Mouse (Mus musculus) embryonic facial prominence, embryonic 14.5 days (tissue): ENCODE measurements around the gene Eps8l1. TPM values are rescaled to one million over a fixed set of nuclear protein-coding genes. Genes with fewer than 3 reads are reported as not detected.

Experiments used
- ATAC-seq: fragments of 200-750 bp; cut with Nextera tagmentation; 2 replicates; pipeline ENCODE4 v1.8.0; 2017; ENCODE audit warnings: low read depth, moderate number of reproducible peaks, moderate TSS enrichment
- DNase-seq: peaks from one replicate; pipeline ENCODE4 v3.0.0-alpha.2; 2015; ENCODE audit warnings: low spot score
- H3K27ac ChIP-seq: fragments of 300-500 bp; sonication (generic); replicated peaks from 2 replicates; pipeline ENCODE4 v1.5.1; 2014; ENCODE audit warnings: low read depth, mild to moderate bottlenecking, low read length, moderate library complexity
- H3K27me3 ChIP-seq: fragments of 300-500 bp; sonication (generic); replicated peaks from 2 replicates; pipeline ENCODE4 v1.6.1; 2014; ENCODE audit warnings: low read length; ENCODE audit not compliant: control insufficient read depth, insufficient read depth
- H3K36me3 ChIP-seq: fragments of 300-500 bp; sonication (generic); 2 replicates; pipeline ENCODE4 v1.6.1; 2014; ENCODE audit warnings: low read length, mixed read lengths; ENCODE audit not compliant: control insufficient read depth, insufficient read depth
- H3K4me1 ChIP-seq: fragments of 300-500 bp; sonication (generic); 2 replicates; pipeline ENCODE4 v1.6.1; 2014; ENCODE audit warnings: antibody characterized with exemption, low read length; ENCODE audit not compliant: control insufficient read depth, insufficient read depth
- H3K4me2 ChIP-seq: fragments of 300-500 bp; sonication (generic); 2 replicates; pipeline ENCODE4 v1.6.1; 2014; ENCODE audit warnings: low read depth, mild to moderate bottlenecking, low read length, moderate library complexity, mixed read lengths
- H3K4me3 ChIP-seq: fragments of 300-500 bp; sonication (generic); 2 replicates; pipeline ENCODE4 v1.5.1; 2014; ENCODE audit warnings: low read depth, mild to moderate bottlenecking, low read length
- H3K9ac ChIP-seq: fragments of 300-500 bp; sonication (generic); 2 replicates; pipeline ENCODE4 v1.6.1; 2014; ENCODE audit warnings: low read depth, mild to moderate bottlenecking, low read length, moderate library complexity, mixed read lengths
- H3K9me3 ChIP-seq: fragments of 300-500 bp; sonication (generic); 2 replicates; pipeline ENCODE4 v1.6.1; 2016; ENCODE audit warnings: low read length; ENCODE audit not compliant: control insufficient read depth
- WGBS: fragments of 180-500 bp; shearing (Covaris S2); extraction: QIAGEN DNeasy Blood & Tissue Kit; methylation state at CpG from one replicate; pipeline ENCODE4 v1.1.7; 2014; 5-methylcytosine and 5-hydroxymethylcytosine counted together
- polyA plus RNA-seq: library from polyadenylated mRNA; unstranded; fragments of >200 nt; fragmentation: Nextera tagmentation; extraction: Ambion mirVana; gene quantifications from 2 replicates; pipeline ENCODE4 v1.2.1, GENCODE M21; 2014

Gene Eps8l1
- polyA plus RNA-seq, 1 experiment from 2014 or later = 4.9 TPM

DNA sequence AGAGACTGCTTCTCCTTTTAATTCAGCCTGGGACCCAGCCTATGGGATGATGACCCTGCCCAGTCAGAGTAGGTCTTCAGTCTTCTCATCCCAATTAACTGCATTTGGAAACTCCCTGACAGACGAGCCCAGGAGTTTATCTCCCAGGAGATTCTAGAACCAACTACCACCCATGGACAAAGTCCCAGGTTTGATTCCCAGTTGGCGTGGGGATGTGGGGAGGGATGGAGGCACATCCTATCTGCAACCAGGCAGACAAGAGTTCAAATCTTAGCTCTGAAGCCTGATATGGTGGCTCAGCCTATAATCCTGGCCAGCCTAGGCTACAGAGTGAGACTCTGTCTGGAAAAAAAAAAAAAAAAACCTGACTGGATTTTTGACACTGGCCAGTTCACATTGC, 22.8 kb upstream of the Eps8l1 start:
- peaks cover 85% of the 10 kb centered on the region for H3K36me3 ChIP-seq
- H3K9ac ChIP-seq = no peak overlapping the region
- no peak for ATAC-seq

DNA sequence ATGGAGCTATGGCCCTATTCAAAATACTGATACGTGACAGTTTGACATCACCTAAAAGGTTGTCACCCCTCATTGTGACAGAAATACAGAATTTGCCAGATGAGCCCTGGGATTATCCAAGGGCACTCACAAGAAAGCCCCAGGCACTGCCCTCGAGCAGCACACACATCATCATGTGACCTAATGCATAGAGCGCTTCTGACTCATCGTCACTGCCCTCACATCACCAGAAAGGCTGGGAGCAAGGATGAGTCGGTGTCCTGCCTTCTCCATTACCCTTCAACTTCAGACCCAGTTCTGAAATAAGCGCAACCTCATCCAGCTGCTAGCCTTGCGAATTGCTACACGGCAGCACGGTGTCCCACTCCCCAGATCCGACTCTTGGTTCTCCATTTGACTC, 19.9 kb upstream of the Eps8l1 start:
- DNase-seq (no peak), ATAC-seq (no peak)
- 91% methylated on average over 10 of the region's 10 CpGs for WGBS
- Histone ChIP-seq H3K36me3 (peaks cover 72% of the 10 kb centered on the region), H3K9me3 (no peaks in the 10 kb centered on the region), H3K9ac (no peak overlapping the region), H3K27me3 (no peaks in the 10 kb centered on the region), H3K4me3 (no peak overlapping the region), H3K4me1 (no peaks in the 10 kb centered on the region; the same call in 1 of the 2 replicates), H3K27ac (no peak overlapping the region), H3K4me2 (no peak overlapping the region)

More for the DNA sequence above, 22.8 kb upstream of the Eps8l1 start:
- 90% methylated on average over 2 of the region's 2 CpGs for WGBS
- H3K4me1 ChIP-seq = no peaks in the 10 kb centered on the region
- H3K4me3 ChIP-seq = no peak overlapping the region
- H3K27ac ChIP-seq = no peak overlapping the region
- H3K27me3 ChIP-seq = no peaks in the 10 kb centered on the region
- no peak for DNase-seq
- no peaks in the 10 kb centered on the region for H3K9me3 ChIP-seq
- H3K4me2 ChIP-seq = no peak overlapping the region

DNA sequence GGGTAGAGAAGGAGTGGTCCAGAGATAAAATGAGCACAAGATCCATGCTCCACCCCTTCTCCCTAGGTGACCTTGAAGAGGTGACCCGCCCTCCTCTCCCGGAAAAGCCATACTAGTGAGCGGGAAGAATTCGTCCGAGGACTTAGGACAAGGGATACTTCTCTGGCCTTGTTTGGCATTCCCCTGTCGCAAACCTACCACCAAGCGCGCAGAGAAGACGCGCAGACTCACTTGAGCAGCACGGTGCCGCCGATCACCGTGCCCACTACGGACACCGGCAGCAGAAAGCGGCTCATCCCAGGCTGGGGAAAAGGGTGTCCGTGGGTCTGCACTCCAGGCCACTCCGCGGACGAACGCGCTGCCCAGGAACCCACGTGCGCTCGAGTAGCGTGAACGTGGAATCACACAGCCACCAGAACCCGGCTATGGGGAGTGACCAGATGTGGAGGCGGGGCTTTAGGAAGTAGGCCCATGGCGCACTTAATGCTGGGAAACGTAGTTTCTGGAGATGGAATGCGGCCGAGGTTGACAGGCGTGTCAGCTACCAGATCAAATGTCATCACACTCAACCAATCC, 15.2 kb upstream of the Eps8l1 start, which contains the start of gene Rdh13:
Gene Rdh13 (minus strand): TSS at position 434 of the 576 bp plus-strand sequence.
- ATAC-seq = peak; percentile 97
- peak within 1 kb of the TSS; percentile 70 for H3K27ac ChIP-seq
- no peaks in the 10 kb centered on the region for H3K9me3 ChIP-seq
- no peaks in the 10 kb centered on the region for H3K27me3 ChIP-seq
- H3K9ac ChIP-seq = peak within 1 kb of the TSS; percentile 78
- H3K4me3 ChIP-seq = peak within 1 kb of the TSS; percentile 86
- WGBS = under 1% methylated on average over 34 of the region's 35 CpGs
- peaks cover 39% of the 10 kb centered on the region for H3K36me3 ChIP-seq
- peak within 1 kb of the TSS; percentile 71 for H3K4me2 ChIP-seq
- H3K4me1 ChIP-seq = no peaks in the 10 kb centered on the region; the same call in 1 of the 2 replicates
- DNase-seq = peak; percentile 97

DNA sequence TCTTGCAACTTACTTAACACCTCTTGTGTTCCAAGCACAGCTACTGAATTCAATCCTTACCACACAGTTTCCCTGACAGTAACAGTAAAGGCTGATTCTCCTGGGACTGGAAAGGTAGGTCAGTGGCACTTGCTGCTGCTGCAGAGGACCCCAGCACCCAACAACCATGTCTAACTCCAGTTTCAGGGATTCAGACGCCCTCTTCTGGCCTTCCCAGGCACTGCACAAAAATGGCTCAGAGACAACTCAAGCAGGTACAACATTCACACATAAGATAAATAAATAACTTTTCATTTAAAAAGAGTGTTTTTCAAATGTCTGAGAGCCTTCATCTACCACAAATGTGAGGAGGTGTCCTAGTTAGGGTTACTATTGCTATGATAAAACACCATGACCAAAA, 13.3 kb upstream of the Eps8l1 start:
- 0% methylated on average over 1 of the region's 1 CpGs for WGBS
- H3K4me2 ChIP-seq = no peak overlapping the region
- H3K36me3 ChIP-seq = peaks cover 21% of the 10 kb centered on the region
- no peaks in the 10 kb centered on the region; the same call in 1 of the 2 replicates for H3K4me1 ChIP-seq
- no peak overlapping the region for H3K9ac ChIP-seq
- H3K9me3 ChIP-seq = no peaks in the 10 kb centered on the region
- no peak for DNase-seq
- no peaks in the 10 kb centered on the region for H3K27me3 ChIP-seq
- no peak overlapping the region for H3K27ac ChIP-seq
- no peak overlapping the region for H3K4me3 ChIP-seq
- ATAC-seq = no peak

DNA sequence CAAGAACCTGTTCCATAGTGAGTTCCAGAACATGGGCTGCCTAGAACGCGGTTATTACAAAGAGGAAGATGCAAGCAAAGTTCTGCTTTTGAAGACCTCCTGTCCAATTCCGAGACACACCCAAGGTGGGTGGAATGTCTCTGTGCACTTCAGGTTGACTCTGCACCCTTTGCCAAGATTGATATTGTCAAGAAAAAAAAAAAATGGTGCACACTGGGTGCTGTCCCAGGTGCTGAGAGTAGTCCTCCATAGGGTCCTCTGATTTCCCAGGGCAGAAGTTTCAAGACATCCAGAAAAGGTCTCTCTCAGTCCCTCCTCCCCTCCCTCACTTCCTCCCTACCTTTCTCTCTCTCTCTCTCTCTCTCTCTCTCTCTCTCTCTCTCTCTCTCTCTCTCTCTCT, 12.0 kb upstream of the Eps8l1 start:
- Histone ChIP-seq H3K36me3 (peaks cover 8% of the 10 kb centered on the region; the same call in 1 of the 2 replicates), H3K27me3 (no peaks in the 10 kb centered on the region), H3K4me1 (no peaks in the 10 kb centered on the region; the same call in 1 of the 2 replicates), H3K9ac (no peak overlapping the region), H3K27ac (no peak overlapping the region), H3K9me3 (no peaks in the 10 kb centered on the region), H3K4me2 (no peak overlapping the region), H3K4me3 (no peak overlapping the region)
- ATAC-seq (no peak), DNase-seq (no peak)
- WGBS = 80% methylated on average over 3 of the region's 3 CpGs

DNA sequence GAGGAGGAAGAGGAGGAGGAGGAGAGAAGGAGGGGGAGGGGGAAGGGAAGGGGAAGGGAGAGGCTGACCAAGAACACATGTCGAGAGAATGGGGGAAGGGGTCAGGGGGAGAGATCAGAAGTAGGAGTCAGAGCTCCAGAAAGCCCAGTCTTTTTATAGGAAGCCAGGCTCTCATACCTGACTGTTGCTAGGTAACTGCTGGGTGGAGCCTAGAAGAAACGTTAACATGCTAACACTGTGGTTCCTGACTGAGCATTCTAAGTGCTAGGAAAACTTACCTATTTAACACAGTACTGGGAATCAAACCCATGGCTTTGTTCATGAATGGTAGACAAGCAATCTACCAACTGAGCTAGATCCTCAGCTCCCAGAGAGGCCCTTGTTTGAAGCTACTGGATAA, 11.3 kb upstream of the Eps8l1 start:
- Histone ChIP-seq H3K36me3 (no peaks in the 10 kb centered on the region), H3K9ac (no peak overlapping the region), H3K4me1 (no peaks in the 10 kb centered on the region; the same call in 1 of the 2 replicates), H3K27me3 (no peaks in the 10 kb centered on the region), H3K4me2 (no peak overlapping the region), H3K27ac (no peak overlapping the region), H3K4me3 (no peak overlapping the region), H3K9me3 (no peaks in the 10 kb centered on the region)
- WGBS = 18% methylated on average over 2 of the region's 2 CpGs
- ATAC-seq (no peak), DNase-seq (no peak)

- DNase-seq (no peak), ATAC-seq (no peak)
- Histone ChIP-seq H3K36me3 (no peaks in the 10 kb centered on the region), H3K9ac (no peak overlapping the region), H3K9me3 (no peaks in the 10 kb centered on the region), H3K27me3 (no peaks in the 10 kb centered on the region), H3K27ac (no peak overlapping the region), H3K4me3 (no peak overlapping the region), H3K4me1 (no peaks in the 10 kb centered on the region), H3K4me2 (no peak overlapping the region)
- 18% methylated on average over 4 of the region's 4 CpGs for WGBS
Measured at GRCm38 (mm10) chr7:4452644-4453043, 7.8 kb upstream of the Eps8l1 start.

- Histone ChIP-seq H3K36me3 (no peaks in the 10 kb centered on the region), H3K4me3 (no peak overlapping the region), H3K4me1 (no peaks in the 10 kb centered on the region), H3K4me2 (peak overlapping the region; percentile 26), H3K9me3 (no peaks in the 10 kb centered on the region), H3K27ac (no peak overlapping the region), H3K9ac (peak overlapping the region; percentile 12; the same call in 1 of the 2 replicates), H3K27me3 (no peaks in the 10 kb centered on the region)
- WGBS = 12% methylated on average over 12 of the region's 12 CpGs
- ATAC-seq (peak; percentile 88), DNase-seq (peak; percentile 65)
Measured at GRCm38 (mm10) chr7:4464194-4464824, 3.8 kb downstream of the Eps8l1 start.

- Histone ChIP-seq H3K27me3 (peaks cover 24% of the 10 kb centered on the region), H3K9ac (no peak overlapping the region), H3K4me1 (0 out of 2 replicates have a peak, but pooled peaks cover 8% of the 10 kb centered on the region), H3K36me3 (no peaks in the 10 kb centered on the region), H3K4me2 (no peak overlapping the region), H3K4me3 (no peak overlapping the region), H3K27ac (no peak overlapping the region), H3K9me3 (no peaks in the 10 kb centered on the region)
- no peak for ATAC-seq
- no peak for DNase-seq
- 74% methylated on average over 3 of the region's 3 CpGs for WGBS
Measured at GRCm38 (mm10) chr7:4467801-4468200, 7.3 kb downstream of the Eps8l1 start.
